8 mouse cellular contexts compared by ENCODE assay signal in genomic region chr12:100307501-100308260, GRCm38 (mm10).
DNase-seq lines count a peak whose midpoint lies in the region; ATAC-seq and TF ChIP-seq lines count a peak whose summit lies in the region.

No protein-coding gene starts in this region.

- H3K36me3 ChIP-seq in forebrain, embryonic 11.5 days (ENCODE audit: control insufficient read depth, insufficient read depth, low read length): no peaks in the 10 kb centered on the region
- no peaks in the 10 kb centered on the region for H3K36me3 ChIP-seq in lung, embryonic 14.5 days (ENCODE audit: insufficient read depth)

- peak; percentile 35; the same call in 1 of the 2 replicates for ATAC-seq in forebrain, embryonic 11.5 days (replicated peaks; ENCODE audit: low FRiP score)
- ATAC-seq in lung, embryonic 14.5 days (ENCODE audit: insufficient read depth): peak; percentile 70

- no peaks in the 10 kb centered on the region for H3K9me3 ChIP-seq in forebrain, embryonic 11.5 days (ENCODE audit: control insufficient read depth, low read length)
- H3K9me3 ChIP-seq in lung, embryonic 14.5 days (ENCODE audit: low read depth, low read length): no peaks in the 10 kb centered on the region

- no peaks in the 10 kb centered on the region for H3K4me1 ChIP-seq in lung, adult 2 months (ENCODE audit: control insufficient read depth, insufficient read depth, low read length)
- peaks cover 2% of the 10 kb centered on the region; the same call in 1 of the 2 replicates for H3K4me1 ChIP-seq in forebrain, embryonic 11.5 days (replicated peaks; ENCODE audit: control insufficient read depth, insufficient read depth, low read length)
- peaks cover 5% of the 10 kb centered on the region for H3K4me1 ChIP-seq in lung, embryonic 14.5 days (ENCODE audit: insufficient read depth)

- no peak for TF ChIP-seq CTCF in lung, adult 2 months (IDR thresholded peaks at IDR 0.05; ENCODE audit: insufficient read depth, low read length)
- TF ChIP-seq CTCF in lung, embryonic 14.5 days (IDR thresholded peaks at IDR 0.05; ENCODE audit: low read depth): no peak

- WGBS in lung, adult 2 months: 39% methylated on average over 8 of the region's 8 CpGs
- 66% methylated on average over 8 of the region's 8 CpGs for WGBS in forebrain, embryonic 11.5 days
- WGBS in lung, embryonic 14.5 days: 34% methylated on average over 8 of the region's 8 CpGs

- no peak for TF ChIP-seq POLR2A in lung, adult 2 months (IDR thresholded peaks at IDR 0.05; ENCODE audit: borderline replicate concordance, extremely low read depth, low read depth, low read length)

- no peak overlapping the region for H3K4me2 ChIP-seq in forebrain, embryonic 11.5 days (ENCODE audit: low read depth, low read length, severe bottlenecking)
- H3K4me2 ChIP-seq in lung, embryonic 14.5 days: no peak overlapping the region

- H3K9ac ChIP-seq in forebrain, embryonic 11.5 days (ENCODE audit: low read length): peak overlapping the region; percentile 8
- H3K9ac ChIP-seq in lung, embryonic 14.5 days: no peak overlapping the region

- H3K4me3 ChIP-seq in lung, adult 2 months (replicated peaks; ENCODE audit: extremely low read depth, low read depth, low read length): no peak overlapping the region
- no peak overlapping the region for H3K4me3 ChIP-seq in forebrain, embryonic 11.5 days (ENCODE audit: low read depth, low read length)
- H3K4me3 ChIP-seq in lung, embryonic 14.5 days (ENCODE audit: low read depth, low read length): no peak overlapping the region

- peak; percentile 22 to 36 for DNase-seq in lung, adult 18-20 months
- no peak for DNase-seq in lung, adult 2 months
- DNase-seq in forebrain, embryonic 11.5 days (ENCODE audit: low spot score): no peak
- peak; percentile 68 for DNase-seq in heart, postnatal 4 days
- DNase-seq in lung, embryonic 14.5 days: peak; percentile 77
- peak; percentile 72 for DNase-seq in skeletal muscle tissue, adult 2 months (ENCODE audit: low read depth, low spot score)
- no peak for DNase-seq in layer of hippocampus, adult 9-10 months (ENCODE audit: low spot score)
- no peak for DNase-seq in urinary bladder, postnatal 4 days (ENCODE audit: low spot score in 2 of 2)

- H3K27me3 ChIP-seq in forebrain, embryonic 11.5 days (ENCODE audit: control insufficient read depth, insufficient read depth, low read length): no peaks in the 10 kb centered on the region
- no peaks in the 10 kb centered on the region for H3K27me3 ChIP-seq in lung, embryonic 14.5 days (ENCODE audit: insufficient read depth, low read length)

- H3K27ac ChIP-seq in forebrain, embryonic 11.5 days (ENCODE audit: low read depth, low read length): peak overlapping the region; percentile 37; the same call in 1 of the 2 replicates
- peak overlapping the region; percentile 37; the same call in 1 of the 2 replicates for H3K27ac ChIP-seq in lung, embryonic 14.5 days (ENCODE audit: low read depth)

Comparison
In these comparisons a context has a peak if more than half of its experiments do, and no peak if none do; other contexts are left out.
1. DNase-seq: peak in lung, adult 18-20 months (2 of 2), heart, postnatal 4 days (single experiment), lung, embryonic 14.5 days (single experiment) and skeletal muscle tissue, adult 2 months (single experiment); none in lung, adult 2 months (single experiment), forebrain, embryonic 11.5 days (single experiment), layer of hippocampus, adult 9-10 months (single experiment) and urinary bladder, postnatal 4 days (0 of 2).